Mouse (Mus musculus) embryo, embryonic 10 days (tissue): Measurements from ENCODE around the gene C1qtnf12.

Experiments used
- DNase-seq: peaks from one replicate; pipeline ENCODE4 v3.0.0-alpha.2; 2015; ENCODE audit warnings: low spot score

The C1qtnf12 gene

DNA sequence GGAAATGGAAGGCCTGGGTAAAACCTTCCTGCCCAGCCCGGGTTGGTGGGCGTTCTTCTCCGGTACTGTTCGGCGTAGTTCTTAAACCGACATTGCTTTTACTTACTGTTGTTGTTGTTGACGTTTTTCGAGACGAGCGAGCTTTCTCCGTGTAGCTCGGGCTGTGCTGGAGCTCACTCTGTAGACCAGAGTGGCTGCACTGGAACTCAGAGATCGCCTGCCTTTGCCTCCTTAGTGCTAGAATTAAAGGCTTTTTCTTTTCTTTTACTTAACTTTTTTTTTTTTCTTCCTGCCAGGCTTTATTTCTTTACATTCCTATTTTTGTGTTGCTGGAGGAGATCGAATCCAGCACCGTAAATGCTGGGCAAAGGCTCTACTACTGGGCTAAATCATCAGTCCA lies 31.5 kb downstream of the C1qtnf12 start:
- no peak for DNase-seq

DNA sequence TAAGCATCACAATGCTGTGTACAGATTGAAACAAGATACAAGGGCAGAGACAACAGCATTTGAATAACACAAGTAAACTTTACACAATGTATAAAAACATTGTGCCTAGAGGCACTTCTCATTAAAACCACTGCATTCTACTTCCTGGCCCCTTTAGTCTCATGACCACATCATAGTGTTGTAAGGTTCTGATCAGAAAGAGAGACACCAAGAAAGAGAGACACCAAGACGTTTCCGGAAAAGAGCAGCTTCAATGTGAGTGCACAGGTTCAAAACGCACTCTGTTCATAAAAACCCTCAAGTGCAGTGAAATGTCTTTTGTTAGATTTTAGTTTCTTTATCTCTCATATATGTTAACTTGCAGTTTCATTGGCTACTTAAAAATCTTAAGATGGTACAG lies 42.0 kb downstream of the C1qtnf12 start:
- DNase-seq, result no peak

DNA sequence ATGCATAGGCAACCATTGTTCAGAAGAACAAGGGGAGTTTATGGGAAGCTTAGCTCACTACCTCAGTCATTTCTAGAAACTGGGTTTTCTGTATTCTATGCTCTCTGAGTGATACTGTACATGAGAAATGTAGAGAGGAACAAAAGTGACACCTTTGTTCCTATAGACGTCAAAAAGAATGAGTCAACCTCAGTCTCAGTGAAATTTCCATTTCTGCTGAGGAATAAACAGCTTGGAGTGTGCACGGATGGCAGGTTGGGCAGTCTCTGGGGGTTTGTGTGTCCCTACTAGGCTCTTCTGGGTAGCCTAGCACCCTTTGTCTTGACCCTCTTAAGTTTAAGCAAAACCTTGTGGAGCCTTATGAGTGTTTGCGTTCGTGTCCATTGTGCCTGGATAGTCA lies 46.3 kb downstream of the C1qtnf12 start:
- DNase-seq, result no peak

DNA sequence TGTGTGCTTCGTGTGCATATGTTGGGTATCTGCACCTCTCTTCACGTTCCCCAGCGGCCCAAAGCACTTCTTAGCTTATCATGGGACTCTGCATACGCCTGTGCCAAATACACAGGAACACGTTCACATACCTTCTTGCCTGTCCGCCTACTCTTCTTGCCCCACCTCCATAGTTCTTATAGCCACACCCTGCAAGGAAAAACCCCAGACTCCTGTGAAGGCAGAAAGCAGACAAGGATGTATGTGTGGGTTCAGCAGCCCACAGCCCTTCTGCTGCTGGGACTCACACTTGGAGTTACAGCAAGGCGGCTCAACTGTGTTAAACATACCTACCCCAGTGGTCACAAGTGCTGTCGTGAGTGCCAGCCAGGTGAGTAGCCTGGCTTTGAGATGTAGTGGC lies 51.5 kb downstream of the C1qtnf12 start, which contains the start of gene Tnfrsf4:
Gene Tnfrsf4, plus strand, starts transcription at position 207 of the 400 bp plus-strand sequence.
- DNase-seq, result no peak

DNA sequence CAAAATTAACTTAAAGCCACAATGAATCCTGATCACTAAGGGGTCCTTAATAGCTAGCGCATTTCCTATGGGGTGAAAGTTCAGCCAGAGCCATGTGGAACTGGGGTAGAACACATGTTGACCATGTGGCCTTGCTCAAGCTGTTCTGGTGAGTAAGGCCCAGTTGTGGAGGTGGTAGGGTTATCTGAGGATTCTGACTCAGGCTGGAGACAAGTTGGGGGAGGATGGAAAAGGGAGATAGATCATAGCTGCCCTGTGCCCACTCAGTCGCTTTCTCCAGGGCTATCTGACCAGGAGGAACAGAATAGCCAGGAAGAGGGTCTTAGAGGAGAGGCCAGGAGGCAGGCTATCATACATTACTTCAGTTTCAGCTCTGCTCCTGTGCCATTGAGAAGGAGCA lies 52.3 kb downstream of the C1qtnf12 start:
- no peak for DNase-seq
